ENCODE assay signal across 8 mouse cellular contexts in the genomic region with DNA sequence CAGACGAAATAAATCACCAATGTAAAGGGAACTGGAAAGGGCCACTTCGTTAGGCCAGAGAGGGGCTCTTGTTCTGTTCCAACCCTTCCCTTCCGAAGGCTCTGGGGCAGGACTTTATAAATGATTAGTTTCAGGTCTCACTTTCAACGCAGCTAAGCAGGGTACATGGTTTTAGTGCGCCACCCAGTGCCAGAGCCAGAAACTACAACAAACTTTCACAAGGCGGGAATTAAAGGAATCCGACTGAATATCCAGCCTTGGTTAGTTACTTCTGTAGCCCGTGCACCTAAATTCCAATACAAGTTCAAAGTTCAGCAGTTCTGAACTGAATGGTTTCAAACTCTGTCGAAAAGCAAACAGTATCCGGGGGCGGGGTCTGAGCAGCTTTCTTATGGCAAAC. TPM values are rescaled to one million over a fixed set of nuclear protein-coding genes. Genes with fewer than 3 reads are reported as not detected.
DNase-seq lines count a peak whose midpoint lies in the region; ATAC-seq and TF ChIP-seq lines count a peak whose summit lies in the region.

No protein-coding gene starts in this region.

- H3K36me3 ChIP-seq in kidney, embryonic 14.5 days (ENCODE audit: control insufficient read depth, insufficient read depth, low read length) = no peaks in the 10 kb centered on the region
- H3K36me3 ChIP-seq in midbrain, postnatal 0 days (ENCODE audit: insufficient read depth, low read length) = no peaks in the 10 kb centered on the region
- no peaks in the 10 kb centered on the region for H3K36me3 ChIP-seq in stomach, embryonic 15.5 days

- 4% methylated on average over 11 of the region's 11 CpGs for WGBS in kidney, embryonic 14.5 days
- whole genome bisulfite sequencing in midbrain, postnatal 0 days = 6% methylated on average over 11 of the region's 11 CpGs
- WGBS in stomach, embryonic 15.5 days = 3% methylated on average over 11 of the region's 11 CpGs

- no peaks in the 10 kb centered on the region for H3K4me1 ChIP-seq in kidney, embryonic 14.5 days (ENCODE audit: control insufficient read depth, insufficient read depth, low read length)
- no peaks in the 10 kb centered on the region for H3K4me1 ChIP-seq in midbrain, postnatal 0 days (ENCODE audit: insufficient read depth, low read length)
- peaks cover 17% of the 10 kb centered on the region for H3K4me1 ChIP-seq in stomach, embryonic 15.5 days

- no peaks in the 10 kb centered on the region for H3K9me3 ChIP-seq in kidney, embryonic 14.5 days (ENCODE audit: control insufficient read depth, low read length)
- H3K9me3 ChIP-seq in midbrain, postnatal 0 days (ENCODE audit: low read length) = no peaks in the 10 kb centered on the region
- H3K9me3 ChIP-seq in stomach, embryonic 15.5 days = no peaks in the 10 kb centered on the region

- peak; percentile 73 for ATAC-seq in kidney, embryonic 14.5 days (ENCODE audit: low FRiP score, low TSS enrichment)
- peak; percentile 56; the same call in 1 of the 2 replicates for ATAC-seq in midbrain, postnatal 0 days (ENCODE audit: low FRiP score)
- ATAC-seq in stomach, embryonic 15.5 days (ENCODE audit: insufficient read depth, low FRiP score, low read depth) = 0 out of 2 replicates have a peak, but pooled peaks have one; percentile 12

- peak overlapping the region; percentile 20; the same call in 1 of the 2 replicates for H3K4me2 ChIP-seq in kidney, embryonic 14.5 days (replicated peaks; ENCODE audit: low read depth, low read length)
- no peak overlapping the region for H3K4me2 ChIP-seq in midbrain, postnatal 0 days (ENCODE audit: low read depth, low read length, poor library complexity, severe bottlenecking)
- H3K4me2 ChIP-seq in stomach, embryonic 15.5 days = peak overlapping the region; percentile 30

- DNase-seq in 3T3-L1 (ENCODE audit: low read depth, low spot score) = peak; percentile 91
- peak; percentile 77 for DNase-seq in adrenal gland, adult 2 months
- DNase-seq in embryo, embryonic 9.5 days (ENCODE audit: extremely low spot score) = peak; percentile 83
- DNase-seq in heart, adult 8-10 months (ENCODE audit: low spot score) = peak; percentile 71
- peak; percentile 68 for DNase-seq in liver
- DNase-seq in midbrain, postnatal 0 days (ENCODE audit: low spot score) = peak; percentile 77

- H3K4me3 ChIP-seq in kidney, embryonic 14.5 days (ENCODE audit: low read length) = no peak overlapping the region
- no peak overlapping the region for H3K4me3 ChIP-seq in midbrain, postnatal 0 days (ENCODE audit: low read depth, low read length)
- H3K4me3 ChIP-seq in stomach, embryonic 15.5 days (replicated peaks) = no peak overlapping the region; the same call in 1 of the 2 replicates

- peak; percentile 91 for TF ChIP-seq CTCF in midbrain, postnatal 0 days (IDR thresholded peaks at IDR 0.05)

- H3K27ac ChIP-seq in kidney, embryonic 14.5 days (ENCODE audit: low read depth, low read length) = no peak overlapping the region
- no peak overlapping the region for H3K27ac ChIP-seq in midbrain, postnatal 0 days (ENCODE audit: low read depth, low read length)
- no peak overlapping the region for H3K27ac ChIP-seq in stomach, embryonic 15.5 days

- H3K27me3 ChIP-seq in kidney, embryonic 14.5 days (ENCODE audit: control insufficient read depth, insufficient read depth, low read length) = 0 out of 2 replicates have a peak, but pooled peaks cover 3% of the 10 kb centered on the region
- 0 out of 2 replicates have a peak, but pooled peaks cover 2% of the 10 kb centered on the region for H3K27me3 ChIP-seq in midbrain, postnatal 0 days (ENCODE audit: insufficient read depth, low read length)
- no peaks in the 10 kb centered on the region; the same call in 1 of the 2 replicates for H3K27me3 ChIP-seq in stomach, embryonic 15.5 days (replicated peaks)

- H3K9ac ChIP-seq in kidney, embryonic 14.5 days (ENCODE audit: low read depth, low read length) = no peak overlapping the region
- H3K9ac ChIP-seq in midbrain, postnatal 0 days (replicated peaks; ENCODE audit: low read length, poor library complexity, severe bottlenecking) = no peak overlapping the region
- no peak overlapping the region for H3K9ac ChIP-seq in stomach, embryonic 15.5 days

RNA-seq across cellular contexts. Expression of a gene that starts 9.2 kb away (rescaled TPM):
- under 1 TPM; 0.38 to 0.40 TPM for total RNA-seq in adrenal gland, adult 2 months (2021)
- not detected in 2 replicates for polyA plus RNA-seq in adrenal gland, adult 2 months (2012; rRNA removed)
- total RNA-seq in heart, adult 8-10 months (2022) = not detected
- 0.21 TPM in 1 of 2 replicates, not detected in the other for polyA plus RNA-seq in kidney, embryonic 14.5 days (2014; fragmentation: Nextera tagmentation; extraction: Ambion mirVana)
- 11.5 and 13.0 TPM in 2 replicates for total RNA-seq in midbrain, postnatal 0 days (2014; rRNA removed)
- polyA plus RNA-seq in midbrain, postnatal 0 days (2015; fragmentation: Nextera tagmentation; extraction: Ambion mirVana) = 1.8 and 1.9 TPM in 2 replicates
- 0.12 and 0.15 TPM in 2 replicates for polyA plus RNA-seq in stomach, embryonic 15.5 days (2015; fragmentation: Nextera tagmentation; extraction: Ambion mirVana)

RNA-seq across cellular contexts. Expression of a gene that starts 49.8 kb away (rescaled TPM):
- 100 to 1,000 TPM in 1 of 2 experiments, 10 to 100 TPM in 1; 11.0 to 126 TPM for total RNA-seq in adrenal gland, adult 2 months (2021)
- polyA plus RNA-seq in adrenal gland, adult 2 months (2012; rRNA removed) = 4.6 and 10.8 TPM in 2 replicates
- 10 to 100 TPM; 10.5 to 15.8 (median 12.7) TPM for total RNA-seq in heart, adult 8-10 months (2022)
- polyA plus RNA-seq in kidney, embryonic 14.5 days (2014; fragmentation: Nextera tagmentation; extraction: Ambion mirVana) = 7.5 and 16.3 TPM in 2 replicates
- 32.0 and 33.3 TPM in 2 replicates for total RNA-seq in midbrain, postnatal 0 days (2014; rRNA removed)
- 24.8 and 27.6 TPM in 2 replicates for polyA plus RNA-seq in midbrain, postnatal 0 days (2015; fragmentation: Nextera tagmentation; extraction: Ambion mirVana)
- 15.3 and 16.0 TPM in 2 replicates for polyA plus RNA-seq in stomach, embryonic 15.5 days (2015; fragmentation: Nextera tagmentation; extraction: Ambion mirVana)

Comparison
In these comparisons a context has a peak if more than half of its experiments do, and no peak if none do; other contexts are left out.
1. ATAC-seq: peak in every context shown above with its lines; median percentile 73 in kidney, embryonic 14.5 days; 56 in midbrain, postnatal 0 days; 12 in stomach, embryonic 15.5 days.